Mouse (Mus musculus): ENCODE results near the gene Thoc2.
"Not testable (repeated sequence)": the region's sequence is repeated elsewhere in the genome, so short reads cannot be mapped to it uniquely, and the experiment has no call there.

The Thoc2 gene

DNA sequence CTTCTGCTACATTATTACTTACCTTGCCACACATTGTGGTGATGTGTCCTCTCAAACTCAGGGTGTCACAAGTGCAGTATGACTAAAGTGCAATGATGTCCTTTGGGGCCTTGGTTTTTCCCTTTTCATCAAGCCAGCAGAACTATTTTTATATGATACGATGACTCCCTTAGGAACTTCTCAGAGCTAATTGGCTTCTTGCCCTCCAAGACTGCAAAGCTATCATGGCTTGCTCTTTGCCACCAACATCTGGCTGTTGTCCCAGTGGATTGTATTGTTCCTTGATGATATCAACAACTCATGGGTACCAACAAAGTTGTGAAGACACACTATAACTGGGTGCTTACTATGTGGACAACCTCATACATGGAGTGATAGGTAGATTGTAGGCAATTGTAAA is at the start of gene Thoc2:
Gene Thoc2, minus strand, starts transcription at position 101 of the 400 bp plus-strand sequence.
- DNase-seq (ENCODE audit: low spot score in 2 of 2): no peak

DNA sequence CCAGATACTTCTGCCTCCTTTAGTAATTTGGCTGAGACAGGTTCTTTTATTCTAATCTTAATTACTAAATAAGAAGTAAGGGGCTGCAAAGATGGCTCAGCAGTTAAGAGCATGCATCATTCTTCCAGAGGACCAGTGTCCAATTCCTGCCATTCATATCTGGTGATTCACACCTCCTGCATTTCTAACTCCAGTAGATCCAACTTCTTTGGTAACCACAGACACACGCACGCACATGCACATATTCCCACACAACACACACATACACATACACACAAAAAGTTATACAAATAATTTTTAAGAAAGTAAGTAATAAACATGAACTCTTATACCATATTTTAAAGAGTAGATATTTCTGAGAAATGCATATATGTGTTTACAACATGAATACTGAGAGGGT is 49.6 kb upstream of the Thoc2 start:
- no peak for DNase-seq (ENCODE audit: low spot score in 2 of 2)

DNA sequence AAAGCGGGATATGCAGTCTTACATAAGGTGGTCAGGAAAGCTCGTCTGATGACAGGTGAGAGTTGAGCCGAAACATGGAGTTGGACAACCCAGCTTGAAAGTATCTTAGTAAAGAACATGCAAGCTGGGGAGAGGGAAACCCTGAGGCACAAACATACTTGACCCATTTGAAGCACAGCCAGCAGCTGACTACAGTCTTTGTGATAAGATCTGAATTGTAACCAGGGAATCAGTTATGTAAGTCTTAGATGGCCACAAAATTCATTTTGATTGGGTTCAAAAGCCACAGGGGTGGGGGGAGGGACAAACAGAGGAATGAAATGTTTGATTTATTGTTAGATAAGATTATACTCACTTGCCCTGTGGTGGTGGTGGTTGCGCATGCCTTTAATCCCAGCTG is 48.9 kb upstream of the Thoc2 start:
- no peak for DNase-seq (ENCODE audit: low spot score in 2 of 2)

DNA sequence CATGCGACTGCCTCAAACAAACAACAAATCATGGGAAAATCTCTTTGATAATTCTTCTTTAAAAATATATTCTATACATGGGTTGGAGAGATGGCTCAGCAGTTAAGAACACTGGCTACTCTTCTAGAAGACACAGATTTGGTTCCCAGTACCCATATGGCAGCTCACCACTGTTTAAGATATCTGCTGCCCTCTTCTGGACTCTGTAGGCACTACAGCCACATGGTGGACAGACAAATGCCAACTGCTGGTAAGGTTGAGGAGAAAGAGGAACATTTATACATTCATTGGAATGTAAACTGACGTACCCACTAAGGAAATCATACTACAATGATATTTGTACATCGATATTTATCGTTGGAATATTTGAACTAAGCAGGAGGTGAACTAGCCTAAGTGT is 36.7 kb upstream of the Thoc2 start:
- no peak for DNase-seq (ENCODE audit: low spot score in 2 of 2)

DNA sequence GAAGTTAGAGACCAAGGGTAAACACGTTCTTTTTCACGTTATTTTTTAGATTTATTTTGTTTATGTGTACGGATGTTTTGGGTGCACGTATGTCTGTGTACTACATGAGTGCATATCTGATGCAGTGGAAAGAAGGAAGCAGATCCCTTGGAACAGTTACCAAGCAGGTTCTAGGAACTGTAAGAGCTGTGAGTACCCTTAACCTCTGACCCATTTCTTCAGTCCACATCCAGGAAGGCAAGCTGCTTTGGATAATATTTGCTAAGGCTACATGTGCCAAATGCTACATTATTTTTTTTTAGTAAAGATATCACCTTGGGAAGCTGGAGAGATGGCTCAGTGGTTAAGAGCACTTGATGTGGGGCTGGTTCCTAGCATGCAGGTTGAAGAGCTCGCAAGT is 21.4 kb upstream of the Thoc2 start:
- no peak for DNase-seq (ENCODE audit: low spot score in 2 of 2)

DNA sequence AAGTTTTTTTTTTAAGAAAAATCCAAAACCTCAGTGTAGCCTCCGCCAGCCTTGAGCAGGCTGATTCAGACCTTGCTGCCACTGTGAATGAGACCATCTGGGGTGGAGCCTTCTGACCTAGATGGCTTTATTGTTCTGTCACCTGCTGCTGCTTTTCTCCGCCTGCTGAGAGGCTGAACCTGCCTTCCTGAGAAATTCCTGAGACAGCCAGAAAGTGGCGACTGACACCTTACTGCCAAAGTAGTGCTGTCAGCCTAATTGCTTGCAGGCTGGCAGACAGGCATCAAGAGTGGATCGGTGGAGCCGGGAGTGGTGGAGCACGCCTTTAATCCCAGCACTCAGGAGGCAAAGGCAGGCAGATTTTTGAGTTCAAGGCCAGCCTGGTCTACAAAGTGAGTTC is 11.3 kb upstream of the Thoc2 start:
- not testable (repeated sequence) for DNase-seq (ENCODE audit: low spot score in 2 of 2)

DNA sequence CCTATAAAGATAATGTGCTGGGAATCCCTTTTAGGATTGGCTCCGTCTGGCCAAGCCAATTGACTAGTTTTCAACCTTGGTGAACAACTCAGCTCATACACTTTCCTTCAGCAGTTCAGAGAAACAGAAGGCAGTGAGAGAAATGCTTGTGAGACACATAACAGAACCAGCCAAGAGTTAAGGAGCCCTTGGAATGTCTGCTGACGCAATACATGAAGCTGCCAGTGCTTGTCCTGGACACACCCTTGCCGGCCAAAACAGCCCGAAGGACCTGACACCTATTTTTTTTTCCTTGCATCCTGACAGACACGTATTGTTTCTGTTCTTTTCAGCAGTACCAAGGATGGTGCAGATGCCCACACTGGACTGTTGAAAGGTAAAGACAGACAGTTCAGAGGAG is 4.2 kb upstream of the Thoc2 start:
- no peak for DNase-seq (ENCODE audit: low spot score in 2 of 2)

DNA sequence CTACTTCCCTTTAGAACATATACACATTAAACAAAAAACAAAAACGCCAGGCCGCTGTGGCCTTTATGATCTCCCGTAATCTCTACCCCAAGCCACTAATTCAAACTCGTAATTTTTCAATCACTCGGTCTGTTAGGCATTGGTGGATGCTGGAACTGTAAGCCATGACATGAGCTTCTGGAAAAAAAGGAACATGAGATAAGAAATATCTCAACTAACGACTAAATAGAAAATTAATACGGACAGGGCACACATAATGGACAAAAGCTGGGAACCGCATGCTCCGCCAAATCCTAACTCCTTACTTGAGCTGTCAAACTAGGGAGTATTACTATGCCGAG is 8.4 kb downstream of the Thoc2 start:
- DNase-seq (ENCODE audit: low spot score in 2 of 2): no peak

DNA sequence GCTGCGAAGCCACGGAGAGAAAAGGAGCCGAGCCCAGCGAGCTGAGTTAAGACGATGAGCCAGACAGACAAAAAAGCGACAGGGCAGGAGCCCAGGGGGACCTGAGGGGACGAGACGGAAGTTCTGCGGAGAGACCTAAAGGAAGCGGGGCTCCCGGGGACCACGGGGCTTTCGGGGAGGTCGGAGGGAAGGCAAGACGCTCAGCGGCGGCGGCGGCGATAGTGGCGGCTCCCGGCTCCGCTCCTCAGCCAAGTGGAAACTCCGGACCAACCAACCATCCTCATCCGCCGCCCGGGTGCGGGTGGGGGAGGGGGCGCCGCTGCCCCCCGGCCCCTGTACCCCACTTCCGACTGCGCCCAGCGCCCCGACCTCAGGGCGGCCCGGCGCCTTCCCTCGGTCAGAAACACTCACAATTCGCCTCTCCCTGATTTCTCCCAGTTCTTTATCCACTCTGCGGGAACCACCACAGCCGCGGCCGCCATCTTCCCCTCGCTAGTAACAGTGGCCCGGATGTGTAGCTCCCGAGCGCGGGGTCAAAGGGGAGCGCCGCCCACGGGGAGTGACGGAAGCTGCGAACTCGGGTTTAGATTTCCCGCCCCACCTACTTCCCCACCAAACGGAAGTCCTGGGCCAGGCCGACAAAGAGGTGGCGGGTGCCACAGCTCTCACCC is 8.9 kb downstream of the Thoc2 start:
- peak; percentile 75 to 79 for DNase-seq (ENCODE audit: low spot score in 2 of 2)

DNA sequence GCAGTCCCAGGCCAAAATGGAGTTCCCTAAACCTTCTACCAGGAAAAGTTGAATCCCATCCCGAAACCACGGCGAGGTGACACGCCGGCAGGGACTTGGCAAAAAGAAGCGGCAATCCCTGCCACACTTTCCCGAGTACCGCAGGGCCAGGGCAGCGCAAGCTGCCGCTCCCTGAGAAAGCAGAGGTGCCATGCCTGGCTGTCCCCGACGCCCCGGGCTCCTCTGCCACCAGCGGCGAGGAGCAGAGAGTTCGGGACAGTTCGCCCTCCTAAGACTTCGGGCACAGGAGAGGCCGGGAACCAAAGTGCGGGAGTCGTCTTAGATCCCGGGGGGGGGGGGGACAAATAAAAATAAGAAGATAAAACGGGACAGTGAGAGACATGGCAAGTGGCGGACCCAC is 9.5 kb downstream of the Thoc2 start:
- no peak for DNase-seq (ENCODE audit: low spot score in 2 of 2)

DNA sequence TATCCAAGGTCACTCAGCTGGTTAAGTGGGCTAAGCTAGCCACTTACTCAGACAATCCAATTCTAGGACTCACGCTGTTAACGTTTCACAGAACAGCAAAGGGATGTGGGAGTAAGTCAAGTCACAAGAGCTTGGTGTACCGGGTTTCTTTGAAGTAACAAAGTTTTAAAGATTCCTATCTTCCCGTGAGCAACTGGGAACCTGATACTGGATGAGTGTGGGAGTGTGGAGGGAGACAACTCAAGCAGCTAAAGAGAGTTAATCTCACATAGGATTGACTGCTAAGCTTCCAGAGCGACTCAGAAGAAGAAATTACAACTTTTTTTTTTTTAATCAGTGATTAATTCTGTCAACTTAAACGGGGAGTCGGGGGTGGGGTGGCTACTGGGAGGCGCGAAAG is 10.0 kb downstream of the Thoc2 start:
- DNase-seq (ENCODE audit: low spot score in 2 of 2): no peak

DNA sequence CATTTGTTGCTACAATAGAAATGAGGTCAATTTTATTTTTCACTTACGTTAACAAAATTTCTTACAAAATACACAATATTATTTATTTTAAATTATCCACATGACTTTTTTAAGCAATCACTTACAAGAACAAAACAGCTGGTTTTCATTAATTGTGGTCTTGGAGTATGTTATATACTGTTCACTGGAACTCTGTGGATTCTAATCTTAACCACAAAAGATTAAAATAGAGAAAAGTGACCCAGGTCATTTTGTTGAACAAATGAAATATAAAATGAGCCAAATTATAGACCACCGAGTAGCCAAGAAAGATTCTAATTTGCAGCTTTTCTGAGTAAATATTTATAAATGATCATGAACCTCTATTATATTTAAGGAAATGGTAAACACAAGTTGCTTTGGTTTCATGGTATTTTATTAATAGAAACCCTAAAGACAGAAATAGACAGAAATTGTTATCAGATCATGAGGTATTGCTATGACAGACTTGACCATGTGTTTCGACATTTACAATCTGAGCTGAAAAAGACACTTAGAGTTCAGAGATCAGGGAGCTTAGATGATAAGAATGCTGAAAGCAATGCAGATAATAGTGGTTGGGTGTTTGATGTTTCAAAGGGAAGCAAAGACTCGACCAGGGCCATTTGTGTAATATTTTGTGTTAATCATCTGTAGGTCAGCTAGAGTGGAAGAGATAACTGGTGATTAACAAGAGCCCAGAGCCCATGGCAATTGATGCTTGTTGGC is 35.5 kb downstream of the Thoc2 start:
- DNase-seq (ENCODE audit: low spot score in 2 of 2): no peak

DNA sequence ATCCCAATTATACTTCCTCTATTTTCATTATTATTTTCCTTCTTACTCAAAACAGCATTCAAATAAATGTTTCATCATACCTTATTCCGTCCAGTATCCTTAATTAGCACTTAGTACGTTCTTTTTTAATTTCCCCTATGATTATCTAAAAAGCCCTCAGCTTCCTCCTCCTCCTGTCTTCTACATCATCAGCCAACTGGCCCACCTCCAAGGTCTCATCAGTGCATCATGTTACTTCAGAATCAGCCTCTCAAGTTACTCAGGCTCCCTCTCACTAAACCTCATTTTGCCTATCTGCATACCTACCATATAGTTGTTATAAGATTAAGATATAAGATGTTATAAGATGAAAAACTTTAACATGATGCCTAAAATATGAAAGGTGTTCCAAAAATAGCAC is 43.9 kb downstream of the Thoc2 start:
- DNase-seq (ENCODE audit: low spot score in 2 of 2): no peak

DNA sequence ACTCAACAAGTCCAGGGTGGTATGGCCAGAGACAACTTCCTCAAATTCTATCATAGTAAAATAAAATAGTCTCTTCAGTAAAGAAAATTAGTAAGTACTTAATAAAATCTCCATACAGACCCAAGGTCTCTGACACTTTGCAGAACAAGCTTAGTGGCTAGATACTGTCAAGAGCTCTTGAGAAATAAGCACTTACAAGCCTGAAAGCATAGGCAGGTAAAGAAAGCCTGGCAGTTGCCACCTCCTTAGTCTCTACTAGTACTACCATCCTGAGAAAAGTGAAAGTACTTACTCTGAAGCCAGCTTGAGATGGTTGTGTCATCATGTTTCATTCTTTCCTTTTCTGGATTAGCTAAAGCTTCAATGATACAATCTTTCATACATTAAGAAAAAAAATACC is 82.7 kb downstream of the Thoc2 start:
- no peak for DNase-seq (ENCODE audit: low spot score in 2 of 2)

DNA sequence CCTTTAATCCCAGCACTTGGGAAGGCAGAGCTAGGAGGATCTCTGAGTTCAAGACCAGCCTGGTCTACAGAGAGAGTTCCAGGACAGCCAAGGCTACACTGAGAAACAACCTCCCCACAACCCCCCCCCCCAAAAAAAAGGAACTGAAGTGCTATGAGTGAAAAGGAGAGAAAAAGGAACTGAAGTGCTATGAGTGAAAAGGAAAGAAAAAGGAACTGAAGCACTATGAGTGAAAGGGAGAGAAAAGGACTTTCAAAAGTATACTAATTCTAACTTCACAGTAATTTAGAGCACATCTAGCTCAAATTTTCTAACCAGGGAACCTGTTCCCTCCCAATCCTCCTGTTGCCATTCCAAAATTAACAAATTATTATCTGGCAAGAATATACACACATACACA is 114.9 kb downstream of the Thoc2 start:
- DNase-seq (ENCODE audit: low spot score in 2 of 2): no peak

DNA sequence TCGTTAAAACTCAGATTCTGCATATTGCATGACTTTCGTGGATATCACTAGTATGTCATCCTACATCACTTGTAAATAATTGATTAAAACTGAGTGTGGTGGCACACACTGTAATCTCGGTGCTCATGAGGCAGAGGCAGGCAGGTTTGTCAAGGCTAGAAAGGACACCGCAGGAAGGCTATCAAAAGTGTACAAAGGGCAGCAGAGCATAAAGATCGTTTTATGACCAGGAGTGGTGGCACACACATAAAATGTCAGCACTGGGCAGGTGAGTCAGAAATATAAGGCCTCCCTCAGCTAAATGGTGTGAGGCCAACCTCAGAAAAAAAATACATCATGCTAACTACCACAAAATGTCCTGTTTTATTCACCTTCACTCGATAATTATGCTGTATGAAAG is 127.2 kb downstream of the Thoc2 start:
- no peak for DNase-seq (ENCODE audit: low spot score in 2 of 2)

Data from frontal cortex, postnatal 25 days (tissue).